Mouse (Mus musculus) bone marrow macrophage, adult 2 months (primary cell): ENCODE data around the gene Gm17190.

ENCODE experiments used
- CTCF ChIP-seq: IDR thresholded peaks from 2 replicates; pipeline ENCODE4 v1.5.1; 2012; ENCODE audit warnings: low read depth, mild to moderate bottlenecking, low read length, moderate library complexity
- POLR2A ChIP-seq: IDR thresholded peaks from 2 replicates; pipeline ENCODE4 v1.6.1; 2012; ENCODE audit warnings: mild to moderate bottlenecking, low read depth, low read length, borderline replicate concordance

DNA sequence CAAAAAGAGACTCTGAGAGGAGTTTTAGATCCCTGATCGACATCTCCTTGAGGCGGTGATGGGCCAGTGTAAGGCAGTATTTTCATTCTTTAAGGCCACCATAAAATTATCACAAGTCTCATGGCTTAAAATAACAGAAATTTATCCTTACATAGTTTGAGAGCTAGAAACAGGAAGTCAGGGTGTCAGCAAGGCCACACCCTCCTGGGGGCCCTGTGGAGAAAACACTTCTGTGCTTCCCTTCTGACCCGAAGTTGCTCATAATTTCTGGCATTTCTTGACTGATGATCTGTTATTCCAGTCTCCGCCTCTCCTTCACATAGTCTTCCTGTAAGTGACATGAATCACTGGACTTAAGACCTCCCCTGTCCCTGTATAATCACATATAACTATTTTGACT, 24.5 kb downstream of the Gm17190 start:
- TF ChIP-seq CTCF (no peak), POLR2A (no peak)
